Mouse (Mus musculus) heart, adult 9 months (tissue): ENCODE data around the gene Mtcp1.
A peak's percentile ranks its signal among the peaks of the same experiment; 100 is the strongest.

ENCODE experiments used
- DNase-seq, 2 experiments: peaks; one replicate each; pipeline ENCODE4 v3.0.0; 2022; ENCODE audit warnings: low spot score in 2 of 2

Mtcp1 gene

DNA sequence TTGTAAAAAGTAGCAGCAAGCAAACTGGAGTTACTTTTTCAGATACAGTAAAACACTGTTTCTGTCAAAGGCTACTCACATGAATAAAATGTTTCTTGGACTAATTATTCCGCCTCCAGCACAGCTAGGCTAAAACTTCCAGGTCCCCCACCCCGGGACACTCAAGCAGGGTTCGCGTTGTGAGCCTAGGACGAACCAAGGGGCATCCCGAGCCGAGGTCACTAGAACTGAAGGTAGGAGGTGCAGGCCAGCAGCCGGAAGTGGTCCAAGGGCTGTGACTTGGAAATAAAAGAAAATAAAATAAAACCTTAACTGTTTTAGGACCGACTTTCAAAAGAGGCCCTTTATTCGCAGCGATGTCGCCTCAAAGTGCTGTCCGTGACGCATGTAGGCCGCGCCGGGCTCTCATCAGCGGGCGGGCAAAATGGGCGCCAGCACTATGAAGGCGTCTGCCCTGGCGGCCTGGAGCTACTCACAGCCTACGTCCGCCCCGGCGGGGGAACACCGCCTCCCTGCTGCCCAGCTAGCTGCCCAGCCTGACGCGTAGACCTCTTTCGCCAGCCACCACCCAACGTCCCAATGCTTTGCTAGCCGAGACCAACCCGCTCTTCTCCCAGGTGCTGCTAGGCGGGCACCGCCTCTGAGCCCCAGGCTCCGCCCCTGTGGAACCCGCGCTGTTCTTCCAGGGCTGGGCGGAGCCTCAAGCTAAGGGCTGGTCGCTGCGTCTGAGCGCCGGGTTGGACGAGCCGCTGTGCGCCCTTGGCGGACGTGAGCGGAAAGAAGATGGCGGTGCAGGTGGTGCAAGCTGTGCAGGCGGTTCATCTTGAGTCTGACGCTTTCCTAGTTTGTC, at the start of gene Mtcp1, which contains the start of the genes Cmc4 and Brcc3:
Gene Mtcp1, minus strand, starts transcription at position 653 of the 850 bp plus-strand sequence.
Gene Cmc4, minus strand, starts transcription at position 649 of the 850 bp plus-strand sequence.
Gene Brcc3, plus strand, starts transcription at position 693 of the 850 bp plus-strand sequence.
- DNase-seq = peak; percentile 88 to 89

DNA sequence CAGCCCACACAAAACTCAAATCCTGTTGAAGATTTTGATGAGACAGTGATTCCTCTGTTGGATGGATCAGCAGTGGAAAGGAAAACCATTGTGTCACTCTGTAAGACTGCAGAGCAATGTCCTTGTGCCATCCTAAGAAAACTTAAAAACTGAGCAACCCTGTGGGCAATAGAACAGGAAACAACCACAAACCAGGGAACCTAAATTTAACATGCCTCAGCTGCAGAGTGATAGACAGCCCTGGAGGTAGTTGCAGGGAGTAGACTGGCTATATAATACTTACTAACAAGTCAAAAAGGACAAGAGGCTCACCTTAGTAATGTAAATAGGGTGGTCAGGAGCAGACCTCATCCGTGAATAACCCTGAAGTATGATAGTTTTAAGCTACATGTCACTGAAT, 38.2 kb upstream of the Mtcp1 start:
- no peak for DNase-seq

DNA sequence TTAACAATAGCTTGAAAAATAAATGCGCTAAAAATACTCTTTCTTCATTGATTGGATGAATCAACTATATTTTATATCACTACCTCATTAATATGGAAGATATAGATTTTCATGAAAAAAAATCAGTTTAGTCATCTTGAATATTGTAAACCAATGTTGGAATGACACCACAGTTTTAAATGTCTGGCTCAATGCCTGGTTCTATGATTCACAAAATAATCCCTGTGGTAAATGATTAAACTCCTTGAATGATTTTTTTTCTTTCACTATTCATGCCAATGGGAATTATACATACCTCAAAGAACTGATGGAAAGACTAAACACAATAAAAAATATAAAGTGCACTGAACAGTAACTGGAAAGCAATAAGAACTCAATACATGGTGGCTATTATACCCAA, 6.7 kb downstream of the Mtcp1 start:
- DNase-seq = no peak

DNA sequence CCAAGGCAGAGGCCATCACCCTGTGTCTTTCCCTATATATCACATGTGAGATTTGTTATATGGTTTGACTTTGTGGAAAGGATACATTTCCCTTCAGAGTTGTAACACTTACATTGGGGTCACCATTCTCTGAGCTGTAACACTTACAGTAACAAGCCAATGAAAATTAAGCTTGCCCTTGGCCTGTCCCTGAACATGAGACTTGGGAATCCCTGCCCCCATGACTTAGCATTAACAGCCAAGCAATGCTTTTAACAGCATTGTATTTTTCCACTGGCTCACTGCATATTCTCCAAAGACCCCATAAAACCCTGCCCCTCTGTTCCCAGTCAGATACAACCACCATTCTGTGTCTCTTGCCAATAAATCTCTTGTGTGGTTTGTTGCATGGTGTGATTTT, 13.0 kb downstream of the Mtcp1 start:
- no peak for DNase-seq

DNA sequence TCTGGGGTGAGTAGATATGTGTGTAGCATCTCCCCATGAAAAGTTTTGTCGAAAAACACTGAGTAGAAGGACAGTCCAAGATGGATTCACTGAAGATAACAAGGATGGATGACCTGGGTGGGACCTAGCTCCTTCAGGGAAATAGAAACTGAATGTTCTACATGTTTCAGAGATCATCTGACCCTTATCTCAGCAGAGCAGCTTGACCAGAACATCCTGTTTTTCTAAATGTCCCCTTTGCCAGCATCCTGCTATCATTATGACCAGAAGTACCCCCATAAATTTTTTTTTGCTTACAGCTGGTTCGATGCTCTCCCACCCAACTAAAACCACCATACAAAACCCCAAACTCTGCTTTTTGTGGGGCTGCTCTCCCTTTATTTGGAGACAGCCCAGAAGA, 13.7 kb downstream of the Mtcp1 start:
- peak in 1 of 2 experiments; percentile 34 for DNase-seq

DNA sequence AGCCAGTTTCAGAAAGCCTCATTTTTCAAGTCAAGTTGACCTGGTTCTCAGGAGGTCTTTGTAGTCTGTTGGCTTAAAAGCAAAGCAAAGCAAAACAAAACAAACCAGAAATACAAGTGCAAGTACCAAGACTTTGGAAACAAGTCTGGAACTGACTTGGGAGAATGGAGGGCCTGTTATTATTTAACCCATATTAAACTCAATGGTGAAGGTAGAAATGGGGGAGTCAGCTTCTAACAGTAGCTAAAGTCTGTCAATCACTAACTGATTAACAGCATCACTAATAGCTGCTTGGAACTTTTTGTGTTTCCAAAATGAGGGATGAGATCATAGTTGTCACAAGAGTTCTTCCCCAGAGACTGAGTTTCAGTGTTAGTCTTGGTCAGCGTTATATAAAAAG, 16.9 kb downstream of the Mtcp1 start:
- DNase-seq = no peak

DNA sequence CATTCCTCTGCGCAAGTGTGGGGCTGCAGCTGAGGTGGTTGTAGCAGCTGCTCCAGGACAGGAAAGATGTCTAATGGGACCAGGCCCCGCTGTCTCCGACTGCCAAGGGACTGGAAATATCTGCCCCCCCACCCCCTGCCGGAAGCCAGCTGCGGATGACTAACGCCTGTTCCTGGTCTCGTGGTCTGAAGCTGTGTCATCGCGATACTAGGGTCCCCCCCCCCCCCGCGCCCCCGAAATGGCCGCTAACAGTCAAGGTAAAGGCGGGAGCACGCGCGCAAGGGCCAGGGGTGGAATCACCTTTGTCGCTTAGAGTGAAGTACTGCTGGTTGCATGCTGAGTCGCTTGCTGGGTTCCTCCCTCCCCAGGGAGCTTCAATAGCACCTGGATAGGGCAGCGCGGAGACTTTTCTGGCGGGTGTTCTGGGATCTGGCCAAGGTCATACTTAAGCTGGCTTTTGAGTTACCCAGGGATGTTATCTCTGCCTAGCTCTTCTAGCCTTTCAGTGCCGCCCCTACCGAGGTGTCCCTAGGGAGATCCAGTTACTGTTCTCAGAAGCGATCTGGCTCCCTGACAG, 34.1 kb downstream of the Mtcp1 start, which contains the start of the genes Fundc2 and F8:
Gene Fundc2, plus strand, starts transcription at position 205 of the 577 bp plus-strand sequence.
Gene F8, minus strand, starts transcription at position 421 of the 577 bp plus-strand sequence.
- DNase-seq = peak; percentile 47 to 78

DNA sequence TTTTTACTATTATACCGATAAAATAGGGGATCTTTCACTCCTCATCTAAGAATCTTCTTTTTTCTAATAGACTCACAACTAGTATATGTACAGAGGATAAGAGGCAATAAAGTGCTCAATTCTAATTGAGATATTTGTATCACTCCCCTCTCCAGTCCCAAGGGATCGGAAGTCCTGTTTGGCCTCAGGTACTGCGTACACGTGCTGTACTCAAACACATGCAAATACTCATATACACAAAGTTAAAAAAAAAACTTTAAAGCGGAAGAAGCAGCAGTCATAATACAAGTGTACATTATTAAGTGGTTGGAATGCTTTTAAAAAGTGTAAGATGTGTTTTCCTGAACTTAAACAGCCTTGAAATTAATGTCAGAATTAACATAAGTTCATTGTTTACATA, 34.7 kb downstream of the Mtcp1 start:
- no peak for DNase-seq

DNA sequence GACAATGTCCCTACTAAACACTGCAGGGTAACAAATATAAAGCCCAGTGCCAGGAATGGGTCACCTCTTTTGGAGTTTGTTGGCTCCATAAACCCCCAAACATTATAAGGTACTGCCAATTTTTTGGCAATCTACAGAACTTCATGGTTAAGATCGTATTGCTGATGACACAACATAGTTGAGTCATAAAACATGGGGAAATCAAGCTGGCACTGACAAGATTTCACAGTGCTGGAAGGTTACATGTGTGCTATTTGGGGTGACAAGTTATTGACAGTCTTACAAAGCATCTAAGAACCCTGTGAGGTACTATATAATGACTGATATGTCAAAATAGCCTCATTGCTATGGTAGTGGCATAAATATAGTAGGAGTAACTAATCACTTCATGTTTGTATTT, 35.2 kb downstream of the Mtcp1 start:
- DNase-seq = no peak

DNA sequence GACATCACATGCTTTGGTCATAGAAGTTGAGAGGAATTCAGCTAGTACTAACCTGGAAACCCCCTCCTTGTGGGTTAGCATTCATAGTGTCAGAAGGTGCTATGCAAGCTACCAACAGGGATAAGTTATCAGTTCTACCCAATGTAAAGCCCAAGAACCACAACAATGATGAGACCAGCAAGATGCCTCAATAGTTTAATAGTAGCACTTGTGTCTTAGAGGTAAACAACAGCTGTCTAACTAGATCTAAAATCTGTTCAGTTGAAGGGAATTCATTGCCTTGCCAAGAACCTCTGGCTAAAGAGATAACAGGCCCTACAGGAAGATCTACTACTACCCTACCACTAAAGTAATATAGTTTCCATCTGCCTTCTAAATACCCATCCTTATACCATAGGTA, 39.6 kb downstream of the Mtcp1 start:
- DNase-seq = no peak

DNA sequence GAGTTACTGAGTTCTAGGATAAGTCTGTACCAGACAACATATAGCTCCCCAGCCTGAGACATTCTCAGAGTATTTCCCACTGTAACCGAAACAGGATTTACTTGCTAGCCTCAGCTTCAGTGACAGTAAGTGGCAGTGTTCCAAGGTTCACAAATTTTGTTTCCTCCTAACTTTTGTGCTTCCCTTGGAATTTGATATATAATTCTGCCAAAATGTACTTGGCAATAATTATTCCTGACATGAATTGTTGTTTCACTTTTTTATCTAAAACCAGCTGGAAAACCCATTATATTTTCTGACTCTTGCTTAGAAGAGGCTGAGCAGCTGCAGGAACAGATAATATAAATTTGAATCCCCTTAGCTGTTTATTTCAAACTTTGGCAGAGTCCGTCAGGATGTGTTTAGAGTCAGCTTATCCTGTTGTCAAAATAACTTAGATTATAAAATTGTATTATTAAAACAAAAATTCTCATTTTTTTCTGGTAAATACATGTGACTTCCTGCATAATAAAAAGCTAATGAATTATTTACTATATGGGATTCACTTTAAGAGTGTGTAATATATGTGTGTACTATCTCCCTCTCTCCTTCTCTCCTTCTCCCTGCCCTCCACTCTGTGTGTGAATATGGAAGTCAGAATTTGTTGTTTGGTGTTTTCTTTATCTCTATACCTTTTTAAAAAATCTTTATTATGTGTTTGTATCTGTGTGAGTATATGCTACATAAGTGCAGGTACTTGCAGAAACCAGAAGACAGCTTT, 43.5 kb downstream of the Mtcp1 start:
- DNase-seq = peak; percentile 39 to 65

DNA sequence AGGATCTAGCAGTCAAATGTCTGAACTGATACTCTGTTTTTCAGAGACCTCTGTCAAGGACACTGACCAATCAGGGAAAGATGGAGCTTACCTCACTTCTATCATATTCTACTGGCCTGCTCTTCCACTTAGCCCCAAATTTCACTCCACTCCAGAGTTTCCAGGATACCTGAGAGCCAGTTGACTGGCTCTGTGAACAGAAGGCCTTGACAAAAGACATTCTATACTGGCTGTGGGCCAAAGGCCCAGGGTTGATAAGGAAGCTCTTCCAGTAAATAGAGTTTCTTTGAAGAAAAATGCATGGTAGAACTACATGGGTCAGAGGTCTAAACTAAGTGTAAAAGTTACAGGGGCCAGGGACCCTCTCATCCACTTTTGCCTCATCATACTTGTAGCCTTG, 46.2 kb downstream of the Mtcp1 start:
- peak in 1 of 2 experiments; percentile 7 for DNase-seq
